16 mouse cellular contexts compared by ENCODE assay signal in genomic region chr9:115724063-115724462, GRCm38 (mm10).
"Had no signal": no experiment of that assay in that cellular context is flagged by ENCODE, and none has a peak within 500 bp of the region (broad histone marks: within the 10 kb centered on the region; RNA-seq: fewer than 3 reads in every experiment).

No protein-coding gene starts in this region.

- H3K9ac ChIP-seq: limb, embryonic 12.5 days; liver, embryonic 13.5 days; liver, postnatal 0 days; lung, embryonic 15.5 days; stomach, embryonic 15.5 days had no signal

- H3K27ac ChIP-seq: layer of hippocampus, adult 2 months; limb, embryonic 12.5 days; liver, embryonic 13.5 days; lung, embryonic 15.5 days; macrophage; stomach, embryonic 15.5 days had no signal

- H3K27me3 ChIP-seq: limb, embryonic 12.5 days; liver, embryonic 13.5 days; lung, embryonic 15.5 days; stomach, embryonic 15.5 days had no signal

- H3K4me3 ChIP-seq: layer of hippocampus, adult 2 months; limb, embryonic 12.5 days; liver, embryonic 13.5 days; lung, embryonic 15.5 days; megakaryocyte, embryonic 14.5 days; stomach, embryonic 15.5 days had no signal

- H3K36me3 ChIP-seq: limb, embryonic 12.5 days; liver, embryonic 13.5 days; lung, embryonic 15.5 days; stomach, embryonic 15.5 days had no signal

- H3K9me3 ChIP-seq: liver, embryonic 13.5 days; lung, embryonic 15.5 days; stomach, embryonic 15.5 days had no signal

- ATAC-seq: liver, postnatal 0 days had no signal

- H3K4me2 ChIP-seq: limb, embryonic 12.5 days; liver, embryonic 13.5 days; lung, embryonic 15.5 days; stomach, embryonic 15.5 days had no signal

- DNase-seq: kidney, adult 18-20 months; kidney, postnatal 10 days; kidney, postnatal 4 days; liver; liver, embryonic 13.5 days; liver, postnatal 0 days; lung, postnatal 14 days; right cerebral cortex, postnatal 14 days; thymus, adult 2 months; thymus, postnatal 25 days had no signal

- H3K4me1 ChIP-seq: liver, embryonic 13.5 days; stomach, embryonic 15.5 days had no signal
